Mouse (Mus musculus) retina, postnatal 7 days (tissue): Measurements from ENCODE around the gene Rara.
"Not testable (repeated sequence)": the region's sequence is repeated elsewhere in the genome, so short reads cannot be mapped to it uniquely, and the experiment has no call there.

Experiments
- DNase-seq: peaks from one replicate; pipeline ENCODE4 v3.0.0-alpha.2; 2012; ENCODE audit warnings: low read depth, low spot score

Gene Rara

DNA sequence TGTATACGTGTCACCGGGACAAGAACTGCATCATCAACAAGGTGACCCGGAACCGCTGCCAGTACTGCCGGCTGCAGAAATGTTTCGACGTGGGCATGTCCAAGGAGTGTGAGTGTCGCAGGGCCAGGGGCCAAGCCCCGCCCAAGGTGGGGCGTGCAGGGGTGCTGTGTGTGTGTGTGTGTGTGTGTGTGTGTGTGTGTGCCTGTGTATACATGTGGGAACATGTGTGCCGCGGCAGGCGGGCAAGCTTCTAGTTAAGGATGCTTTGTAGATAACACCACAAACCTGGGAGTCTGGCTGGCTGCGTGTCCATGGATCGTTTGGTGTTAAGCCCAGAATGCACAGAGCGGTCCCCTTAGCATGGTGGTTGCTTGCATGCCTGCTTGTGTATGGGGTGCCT, 40.5 kb downstream of the Rara start:
- no peak for DNase-seq

DNA sequence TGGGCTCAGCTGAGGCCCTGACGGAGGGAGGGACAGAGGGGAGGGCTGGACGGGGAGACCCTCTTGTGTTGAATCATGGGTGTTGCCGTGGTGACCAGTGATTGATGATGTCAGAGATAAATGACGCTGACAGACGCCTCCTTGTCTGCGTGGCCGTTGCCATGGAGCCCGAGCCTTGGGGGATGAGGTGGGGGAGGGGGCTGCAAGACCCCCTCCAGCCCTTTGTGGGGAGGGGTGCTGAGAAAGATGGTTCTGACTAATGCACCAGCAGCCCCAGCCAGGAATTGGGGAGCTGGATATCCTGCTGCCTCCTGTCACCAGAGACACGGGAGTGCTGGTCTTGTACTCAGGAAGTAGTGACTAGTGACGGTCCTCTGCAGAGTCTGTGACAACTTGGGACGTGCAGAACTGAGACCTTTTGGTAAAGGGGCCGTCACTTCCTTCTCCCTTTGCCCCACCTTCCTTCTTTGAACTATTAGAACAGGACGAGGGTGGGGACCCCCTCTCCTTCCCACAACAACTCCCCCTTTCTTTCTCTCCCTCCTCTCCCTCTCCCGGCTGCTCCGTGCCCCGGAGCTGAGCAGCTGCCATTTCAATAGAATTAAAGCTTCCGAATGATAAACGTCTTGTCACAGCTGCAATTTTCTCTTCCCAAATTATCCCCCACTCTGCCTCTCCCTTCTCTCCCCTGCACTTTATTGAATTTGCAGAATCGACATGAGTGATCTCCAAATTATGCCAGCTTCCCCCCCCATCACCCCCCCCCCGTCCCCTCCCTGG, 41.3 kb downstream of the Rara start:
- DNase-seq, result no peak

- DNase-seq, result no peak
Observed at GRCm38 (mm10) chr11:98969496-98969927, 41.9 kb downstream of the Rara start.

DNA sequence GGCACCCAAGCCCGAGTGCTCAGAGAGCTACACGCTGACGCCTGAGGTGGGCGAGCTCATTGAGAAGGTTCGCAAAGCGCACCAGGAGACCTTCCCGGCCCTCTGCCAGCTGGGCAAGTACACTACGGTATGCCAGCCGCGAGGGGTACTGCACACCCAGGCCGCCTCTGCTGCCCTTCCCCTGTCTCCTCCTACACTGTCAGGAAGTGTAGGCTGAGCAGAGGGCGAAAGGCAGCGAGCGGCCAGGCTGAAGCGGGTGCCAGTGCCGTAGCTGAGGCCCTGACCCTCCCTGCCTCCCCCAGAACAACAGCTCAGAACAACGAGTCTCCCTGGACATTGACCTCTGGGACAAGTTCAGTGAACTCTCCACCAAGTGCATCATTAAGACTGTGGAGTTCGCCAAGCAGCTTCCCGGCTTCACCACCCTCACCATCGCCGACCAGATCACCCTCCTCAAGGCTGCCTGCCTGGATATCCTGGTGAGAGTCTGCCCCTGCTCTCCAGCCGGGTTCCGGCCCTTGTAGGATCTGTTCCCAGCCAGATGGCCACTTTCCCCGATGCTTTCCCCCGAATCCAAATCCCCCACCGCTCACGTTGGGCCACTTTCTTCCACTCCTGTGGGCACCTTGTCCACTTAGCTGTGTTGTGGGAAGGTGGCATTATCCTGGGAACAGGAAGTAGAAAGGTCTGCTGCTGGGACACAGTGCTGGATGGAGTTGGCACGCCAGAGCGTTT, 42.7 kb downstream of the Rara start:
- no peak for DNase-seq

- DNase-seq, result no peak
Observed at GRCm38 (mm10) chr11:98971316-98972031, 43.9 kb downstream of the Rara start.

GRCm38 (mm10) chr11:98972215-98972614, 44.6 kb downstream of the Rara start:
- peak; percentile 75 for DNase-seq

DNA sequence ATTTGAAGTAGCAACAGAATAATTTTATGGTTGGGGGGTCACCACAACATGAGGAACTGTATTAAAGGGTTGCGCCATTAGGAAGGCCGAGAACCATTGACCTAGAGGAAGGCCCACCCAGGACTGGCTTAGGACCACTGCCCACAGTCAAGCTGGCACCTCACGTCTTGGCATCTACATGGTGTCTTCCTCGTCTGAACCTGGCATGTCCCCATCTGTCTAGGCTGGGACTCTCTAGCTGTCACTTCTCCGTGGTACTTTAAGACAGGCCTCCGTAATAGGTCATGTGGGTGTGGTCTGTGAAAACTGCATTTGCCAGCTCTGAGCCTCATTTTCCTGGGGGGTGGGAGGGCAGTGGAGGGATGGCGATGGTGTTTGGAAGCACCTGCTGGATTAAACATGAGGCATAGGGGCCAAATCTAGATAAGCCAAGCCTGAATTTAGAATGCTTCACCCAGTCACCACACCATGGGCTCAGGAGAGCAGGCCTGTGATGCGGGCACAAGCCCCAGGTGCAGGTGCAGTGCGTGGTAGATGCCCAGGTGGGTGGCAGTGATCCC, 45.3 kb downstream of the Rara start:
- no peak for DNase-seq

- no peak for DNase-seq
Observed at GRCm38 (mm10) chr11:98973584-98973983, 46.0 kb downstream of the Rara start.

DNA sequence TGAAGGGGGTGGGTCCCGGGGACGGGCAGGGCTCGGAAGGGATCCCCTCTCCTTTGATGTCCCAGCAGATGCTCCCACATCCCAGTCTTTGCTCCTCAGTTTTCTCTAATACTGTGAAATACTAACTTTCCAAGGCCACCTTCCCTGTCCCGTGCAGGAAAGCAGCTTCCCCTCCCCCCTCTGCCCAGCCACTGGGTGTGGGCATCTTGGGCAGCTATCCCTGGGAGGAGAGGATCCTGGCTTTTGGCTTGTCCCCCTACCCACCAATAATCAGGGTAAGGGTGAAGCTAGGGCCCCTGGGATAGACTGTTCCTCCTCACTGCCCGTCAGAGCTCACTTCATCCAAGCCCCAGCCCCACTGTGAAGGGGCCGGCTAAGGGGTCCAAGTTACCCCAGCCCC, 46.6 kb downstream of the Rara start:
- DNase-seq, result no peak

DNA sequence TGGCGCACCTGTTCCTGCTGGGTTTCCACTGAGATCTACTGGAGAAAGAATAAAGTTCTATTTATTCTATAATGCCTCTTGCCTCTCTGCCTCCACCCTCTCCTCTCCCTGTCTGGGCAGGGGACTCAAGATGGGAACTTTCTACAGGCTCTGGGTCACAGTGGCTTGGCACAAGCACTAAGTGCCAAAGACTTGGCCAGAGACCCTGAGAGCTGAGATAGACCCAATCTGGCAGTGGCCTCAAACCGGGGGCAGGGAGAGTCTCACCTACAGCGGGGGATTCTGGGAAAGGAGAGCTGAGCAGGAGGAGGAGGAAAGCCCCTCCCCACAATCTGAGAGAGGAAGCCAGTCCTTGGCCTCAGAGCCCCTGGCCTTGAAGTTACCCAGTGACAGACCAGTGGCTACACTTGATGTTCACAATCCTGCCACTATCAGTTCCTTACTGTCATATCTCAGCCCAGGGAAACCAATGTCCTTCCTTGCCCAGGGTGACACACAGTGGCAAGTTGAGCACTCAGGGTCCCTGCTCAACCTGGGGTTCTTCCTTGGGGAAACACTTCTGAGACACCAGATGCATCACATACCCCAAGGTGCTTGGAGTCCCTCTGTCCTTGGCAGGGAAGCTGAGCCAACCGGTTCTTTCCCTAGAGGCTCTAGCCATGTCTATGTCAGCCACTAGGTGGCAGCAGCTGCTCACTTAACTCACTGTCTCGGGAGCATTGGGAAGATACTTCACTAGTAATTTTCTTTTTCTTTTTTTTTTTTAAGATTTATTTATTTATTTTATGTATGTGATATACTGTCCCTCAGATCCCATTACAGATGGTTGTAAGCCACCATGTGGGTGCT, 47.5 kb downstream of the Rara start:
- DNase-seq, result peak; percentile 72

- no peak for DNase-seq
Observed at GRCm38 (mm10) chr11:98978526-98979148, 51.0 kb downstream of the Rara start.

DNA sequence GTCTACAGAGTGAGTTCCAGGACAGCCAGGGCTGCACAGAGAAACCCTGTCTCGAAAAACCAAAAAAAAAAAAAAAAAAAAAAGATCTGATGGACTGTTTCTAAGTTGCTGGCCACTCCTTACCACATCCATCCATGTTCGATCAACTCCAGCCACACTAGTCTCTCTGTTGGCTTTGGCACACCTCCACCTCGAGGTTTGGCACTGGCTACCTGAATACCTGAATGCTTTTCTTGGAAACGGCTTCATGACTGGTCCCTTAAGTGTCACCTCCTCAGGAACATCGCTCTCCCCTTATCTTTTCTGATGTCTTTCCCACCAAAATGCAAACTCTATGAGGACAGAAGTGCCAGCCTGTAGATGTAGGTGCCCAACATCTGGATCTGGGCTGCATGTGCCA, 51.7 kb downstream of the Rara start:
- no peak for DNase-seq

DNA sequence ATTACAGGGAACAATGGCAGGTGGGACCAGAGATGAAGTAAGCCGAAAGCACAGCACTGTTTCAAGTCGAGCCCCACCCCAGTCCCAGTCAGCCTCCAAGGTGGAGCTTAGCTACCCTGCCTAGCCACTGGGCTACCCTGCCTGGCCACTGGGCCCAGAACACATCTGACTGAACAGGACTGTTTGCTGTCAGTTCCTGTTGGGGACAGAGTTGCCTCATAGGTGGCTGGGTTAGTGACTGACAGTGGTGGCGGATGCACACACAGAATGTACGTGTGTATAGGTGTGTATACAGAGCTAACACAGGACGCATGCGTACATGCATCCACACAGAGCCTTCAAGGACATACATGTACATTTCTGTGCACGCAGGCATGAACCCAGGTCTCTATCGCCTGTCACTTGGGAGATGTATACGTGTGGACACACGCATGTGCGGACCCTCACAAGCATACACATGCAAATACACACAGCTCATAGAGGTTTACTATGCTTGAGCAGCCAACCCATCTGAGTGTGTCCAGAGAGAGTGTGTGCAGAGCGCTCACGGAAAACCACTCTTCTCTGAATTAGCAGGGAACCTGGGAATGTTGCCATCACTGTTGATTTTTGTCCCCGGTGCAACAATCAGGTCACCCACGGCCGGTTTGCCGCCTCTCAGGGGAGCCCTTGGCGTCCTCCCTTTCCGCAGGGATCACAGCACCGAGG, 53.8 kb downstream of the Rara start:
- no peak for DNase-seq

DNA sequence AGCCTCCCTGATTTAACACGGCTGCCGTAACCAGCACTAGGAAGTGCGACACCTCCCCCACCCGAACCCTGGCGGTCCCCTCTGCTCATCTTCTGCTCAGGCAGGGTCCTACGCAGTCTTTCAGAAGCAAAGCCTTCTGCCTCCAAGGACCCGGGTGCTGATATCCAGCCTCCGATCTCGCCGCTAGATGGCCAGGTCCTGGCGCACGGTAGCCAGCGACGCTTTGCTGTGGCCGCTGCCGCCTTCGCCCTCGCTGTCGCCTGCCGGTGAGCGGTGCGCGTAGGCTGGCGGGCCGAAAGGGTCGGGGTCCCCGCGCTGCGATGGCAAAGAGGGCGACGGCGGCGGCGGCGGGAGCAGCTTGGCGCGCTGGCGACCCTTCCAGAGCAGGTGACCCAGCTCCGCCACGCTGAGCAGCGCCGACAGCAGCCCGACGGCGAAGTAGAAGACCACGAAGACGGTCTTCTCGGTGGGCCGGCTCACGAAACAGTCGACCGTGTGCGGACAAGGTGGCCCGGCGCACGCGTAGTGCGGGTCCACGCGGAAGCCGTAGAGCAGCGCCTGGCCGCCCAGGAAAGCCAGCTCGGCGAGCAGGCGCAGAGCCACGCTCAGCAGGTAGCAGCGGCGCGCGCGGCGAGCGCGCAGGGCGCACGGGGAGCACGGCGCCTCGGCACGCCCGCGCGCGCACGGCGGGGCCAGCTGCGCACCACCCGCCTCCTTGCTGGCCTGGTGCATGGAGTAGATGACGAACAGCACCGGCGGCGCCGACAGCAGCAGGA, 54.6 kb downstream of the Rara start:
- DNase-seq, result peak; percentile 60

DNA sequence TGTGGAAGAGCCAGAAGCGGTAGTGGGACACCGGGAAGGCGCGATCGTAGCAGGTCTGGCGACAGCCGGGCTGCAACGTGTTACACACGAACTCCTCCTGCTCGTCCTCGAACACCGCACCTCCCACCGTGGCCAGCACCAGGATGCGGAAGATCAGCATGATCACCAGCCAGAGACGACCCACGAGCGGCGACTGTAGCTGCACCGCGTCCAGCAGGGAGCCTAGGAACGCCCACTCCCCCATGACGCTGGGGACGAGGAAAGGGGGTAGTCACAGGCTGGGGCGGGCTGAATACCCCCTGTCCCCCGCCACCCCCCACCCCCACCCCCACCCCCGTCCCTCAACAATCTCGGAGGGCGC, 55.1 kb downstream of the Rara start, which contains the start of gene Gjd3:
TSS of gene Gjd3 (minus strand) at position 244 of the 361 bp plus-strand sequence.
- no peak for DNase-seq

DNA sequence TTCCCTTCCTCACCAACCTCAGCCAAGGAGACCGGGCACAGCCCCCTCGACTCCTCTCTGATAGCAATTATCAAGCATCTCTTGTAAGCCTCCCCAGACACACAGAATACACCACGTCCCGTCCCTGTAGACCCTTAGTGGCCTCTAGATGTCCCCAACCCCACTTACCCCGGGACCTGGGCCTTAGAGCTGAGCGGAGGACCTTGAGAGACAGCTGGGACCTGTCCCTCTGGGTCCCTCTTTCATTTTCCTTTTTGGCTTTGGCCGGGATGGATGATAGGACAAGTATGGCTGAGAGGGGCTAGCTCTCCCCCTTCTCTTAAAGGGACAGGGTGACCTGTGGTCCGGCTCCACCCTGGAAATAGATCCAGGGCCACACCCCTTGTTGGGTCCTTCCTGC, 55.9 kb downstream of the Rara start:
- no peak for DNase-seq

GRCm38 (mm10) chr11:98985542-98985941, 57.9 kb downstream of the Rara start:
- DNase-seq, result no peak

GRCm38 (mm10) chr11:98988260-98988659, 60.6 kb downstream of the Rara start:
- not testable (repeated sequence) for DNase-seq

GRCm38 (mm10) chr11:98990866-98991265, 63.2 kb downstream of the Rara start:
- DNase-seq, result no peak
